Mouse (Mus musculus) Patski (cell line): ENCODE measurements around the gene Fam219b. TPM values are rescaled to one million over a fixed set of nuclear protein-coding genes. Genes with fewer than 3 reads are reported as not detected.

Source experiments
- ATAC-seq: fragments of 100-300 bp; one replicate; pipeline ENCODE4 v1.8.0; 2021
- CTCF ChIA-PET: fragments of 350-600 bp; sonication (Branson Sonifier 250); formaldehyde crosslinking; loops from one replicate; lab custom pipeline; 2022; ENCODE audit warnings: inconsistent platforms; lab: Charles Lee
- POLR2A ChIA-PET: fragments of 350-600 bp; sonication (Branson Sonifier 250); formaldehyde crosslinking; loops from one replicate; lab custom pipeline; 2022; ENCODE audit warnings: antibody characterized with exemption, inconsistent platforms; lab: Charles Lee
- DNase-seq: peaks from one replicate; pipeline ENCODE4 v3.0.0-alpha.2; 2011; ENCODE audit warnings: low read depth, low spot score
- H3K27me3 ChIP-seq: fragments of 371-371 bp; one replicate; pipeline ENCODE4 v1.5.1; 2021
- CTCF ChIP-seq: fragments of 100-300 bp; IDR thresholded peaks from one replicate; pipeline ENCODE4 v1.5.1; 2021
- in situ Hi-C: fragments of 300-500 bp; cut with MboI; formaldehyde crosslinking; loops from 3 replicates; pipeline ENCODE4 v1.11.1; 2018; ENCODE audit warnings: low pct_unique_long_range_greater_than_20kb, mixed read lengths
- polyA plus RNA-seq: library from polyadenylated mRNA; unstranded; gene quantifications from one replicate; pipeline ENCODE4 v1.2.3, GENCODE M21; 2021

Fam219b gene
- polyA plus RNA-seq, 1 experiment from 2014 or later = 10.2 TPM

GRCm38 (mm10) chr9:57549186-57549585, 11.9 kb downstream of the Fam219b start:
- POLR2A ChIA-PET = interaction anchor here (0.5 to 0.6 kb wide), 2 partner anchors 18 to 894 kb away, joined by 3 read pairs; no protein-coding TSS in a partner anchor
- DNase-seq = no peak
- no peak for ATAC-seq
- TF ChIP-seq CTCF = no peak
- in situ Hi-C loops = no loop called here
- no peaks in the 10 kb centered on the region for H3K27me3 ChIP-seq
- CTCF ChIA-PET = no interaction called here

GRCm38 (mm10) chr9:57550126-57550862, 13.0 kb downstream of the Fam219b start:
- in situ Hi-C loops = no loop called here
- H3K27me3 ChIP-seq = no peaks in the 10 kb centered on the region
- ATAC-seq (no peak), DNase-seq (no peak)
- no peak for TF ChIP-seq CTCF
- POLR2A ChIA-PET = interaction anchor here (1.0 kb wide), 1 partner anchor 12 kb away, joined by 4 read pairs; no protein-coding TSS in a partner anchor
- CTCF ChIA-PET = interaction anchor here (1.4 to 1.5 kb wide), 2 partner anchors 9 to 35 kb away, joined by 3 to 5 read pairs; no protein-coding TSS in a partner anchor

GRCm38 (mm10) chr9:57552139-57552887, 15.0 kb downstream of the Fam219b start, which contains the start of gene Mpi:
Gene Mpi (minus strand): TSS chr9:57552763.
- H3K27me3 ChIP-seq = no peaks in the 10 kb centered on the region
- in situ Hi-C loops = no loop called here
- TF ChIP-seq CTCF = no peak
- no peak for DNase-seq
- CTCF ChIA-PET = interaction anchor here (0.9 kb wide), 1 partner anchor 9 kb away, joined by 3 read pairs; no protein-coding TSS in a partner anchor
- POLR2A ChIA-PET = interaction anchor here (0.7 to 1.1 kb wide), 3 partner anchors 9 to 13 kb away, joined by 3 to 4 read pairs (median 3); no protein-coding TSS in a partner anchor
- no peak for ATAC-seq

DNA sequence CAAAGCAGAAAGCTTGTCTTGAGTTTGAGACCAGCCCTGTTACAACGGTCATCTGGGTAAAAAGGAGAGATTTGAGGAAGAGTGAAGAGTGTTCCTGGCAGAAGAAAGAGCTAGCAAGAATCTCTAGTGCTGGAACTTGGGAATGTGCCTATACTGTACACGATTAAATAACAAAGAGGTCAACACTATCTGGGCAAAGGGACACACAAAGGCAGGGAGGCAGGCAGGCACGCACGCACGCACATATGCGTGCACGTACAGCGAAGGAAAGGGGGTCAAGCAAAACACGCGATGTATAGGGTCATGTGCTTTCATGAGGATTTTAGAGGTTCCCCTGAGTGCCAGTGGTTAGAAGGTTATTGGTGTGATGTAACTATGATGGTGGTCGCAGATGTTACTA, 15.8 kb downstream of the Fam219b start:
- CTCF ChIA-PET = interaction anchor here (0.9 kb wide), 1 partner anchor 10 kb away, joined by 3 read pairs; no protein-coding TSS in a partner anchor
- TF ChIP-seq CTCF = no peak
- POLR2A ChIA-PET = interaction anchor here (1.1 kb wide), 1 partner anchor 14 kb away, joined by 3 read pairs; no protein-coding TSS in a partner anchor
- DNase-seq (no peak), ATAC-seq (no peak)
- no peaks in the 10 kb centered on the region for H3K27me3 ChIP-seq
- in situ Hi-C loops = no loop called here

GRCm38 (mm10) chr9:57554753-57555152, 17.4 kb downstream of the Fam219b start:
- in situ Hi-C loops = no loop called here
- CTCF ChIA-PET = interaction anchor here (1.2 kb wide), 1 partner anchor 14 kb away, joined by 3 read pairs; no protein-coding TSS in a partner anchor
- POLR2A ChIA-PET = no interaction called here
- no peak for TF ChIP-seq CTCF
- no peak for ATAC-seq
- H3K27me3 ChIP-seq = peaks cover 4% of the 10 kb centered on the region
- DNase-seq = no peak

GRCm38 (mm10) chr9:57557215-57557614, 19.9 kb downstream of the Fam219b start:
- CTCF ChIA-PET = interaction anchor here (0.7 to 1.7 kb wide), 3 partner anchors 11 to 98 kb away, joined by 3 to 4 read pairs (median 3); no protein-coding TSS in a partner anchor

GRCm38 (mm10) chr9:57558625-57559024, 21.3 kb downstream of the Fam219b start:
- in situ Hi-C loops = no loop called here
- H3K27me3 ChIP-seq = peaks cover 4% of the 10 kb centered on the region
- POLR2A ChIA-PET = no interaction called here
- CTCF ChIA-PET = interaction anchor here (1.4 kb wide), 1 partner anchor 17 kb away, joined by 4 read pairs; no protein-coding TSS in a partner anchor
- TF ChIP-seq CTCF = no peak
- DNase-seq (no peak), ATAC-seq (no peak)

More at GRCm38 (mm10) chr9:57557215-57557614, 19.9 kb downstream of the Fam219b start:
- DNase-seq (no peak), ATAC-seq (no peak)
- no peak for TF ChIP-seq CTCF
- POLR2A ChIA-PET = no interaction called here
- H3K27me3 ChIP-seq = peaks cover 4% of the 10 kb centered on the region
- in situ Hi-C loops = no loop called here

- CTCF ChIA-PET = no interaction called here
- peaks cover 4% of the 10 kb centered on the region for H3K27me3 ChIP-seq
- POLR2A ChIA-PET = no interaction called here
- DNase-seq = no peak
- in situ Hi-C loops = no loop called here
- ATAC-seq = no peak
- TF ChIP-seq CTCF = no peak
Measured at GRCm38 (mm10) chr9:57559568-57559967, 22.2 kb downstream of the Fam219b start.

DNA sequence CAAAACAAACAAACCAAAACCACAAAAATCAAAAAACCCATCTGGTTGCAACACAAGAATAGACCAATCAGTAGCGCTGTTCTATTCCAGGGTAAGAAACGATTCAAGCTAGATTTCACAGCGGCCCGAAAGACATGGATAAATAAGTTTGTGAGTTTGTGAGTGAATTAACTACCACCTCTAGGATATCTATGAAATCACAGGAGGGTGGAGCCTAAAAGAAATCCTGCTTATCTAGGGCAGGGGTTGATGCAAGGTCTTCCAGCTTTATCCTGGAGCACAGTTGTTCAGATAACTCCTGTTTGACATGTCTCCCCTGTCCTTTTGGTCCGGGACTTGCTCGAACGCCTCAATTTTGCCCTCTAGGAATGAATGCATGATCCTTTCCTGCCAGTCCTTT, 22.9 kb downstream of the Fam219b start:
- ATAC-seq (no peak), DNase-seq (no peak)
- CTCF ChIA-PET = interaction anchor here (1.0 kb wide), 1 partner anchor 100 kb away, joined by 3 read pairs; no protein-coding TSS in a partner anchor
- in situ Hi-C loops = no loop called here
- no peak for TF ChIP-seq CTCF
- H3K27me3 ChIP-seq = peaks cover 4% of the 10 kb centered on the region
- POLR2A ChIA-PET = interaction anchor here (0.9 kb wide), 1 partner anchor 71 kb away, joined by 3 read pairs; no protein-coding TSS in a partner anchor
